Mouse (Mus musculus): ENCODE results near the gene Nub1. TPM values are rescaled to one million over a fixed set of nuclear protein-coding genes. Genes with fewer than 3 reads are reported as not detected.
A peak's percentile ranks its signal among the peaks of the same experiment; 100 is the strongest.

Gene Nub1
- polyA plus RNA-seq, 1 experiment = 37.7 TPM

GRCm38 (mm10) chr5:24687696-24688095 lies 2.4 kb downstream of the Nub1 start:
- peaks cover 44% of the 10 kb centered on the region for H3K36me3 ChIP-seq (replicated peaks; ENCODE audit: low read length)
- no peaks in the 10 kb centered on the region for H3K27me3 ChIP-seq (replicated peaks)
- H3K4me3 ChIP-seq (replicated peaks) = peak overlapping the region; percentile 85
- TF ChIP-seq GATA1 (IDR thresholded peaks at IDR 0.05; ENCODE audit: borderline replicate concordance, low read length) = no peak
- TF ChIP-seq FLI1 (IDR thresholded peaks at IDR 0.05; ENCODE audit: low read length) = no peak
- H3K4me1 ChIP-seq = peaks cover 34% of the 10 kb centered on the region
- no peaks in the 10 kb centered on the region for H3K9me3 ChIP-seq

DNA sequence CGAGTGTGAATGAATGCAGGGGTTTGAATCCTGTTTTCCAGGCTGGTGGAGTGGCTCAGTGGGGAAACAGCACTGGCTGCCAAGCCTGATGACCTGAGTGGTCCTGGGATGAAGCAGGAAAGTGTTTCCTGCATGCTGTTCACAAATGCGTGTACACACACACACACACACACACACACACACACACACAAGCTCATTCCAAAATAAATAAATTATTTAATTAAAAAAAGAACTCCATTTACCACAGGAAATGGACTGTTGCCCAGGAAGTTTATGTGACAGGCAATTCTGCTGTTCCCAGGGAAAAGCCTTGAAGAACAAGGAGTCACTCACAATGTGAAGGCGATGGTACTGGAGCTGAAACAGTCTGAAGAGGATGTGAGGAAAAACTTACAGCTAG lies 11.4 kb downstream of the Nub1 start:
- Histone ChIP-seq H3K36me3 (replicated peaks; ENCODE audit: low read length) (peaks cover 99% of the 10 kb centered on the region), H3K27me3 (replicated peaks) (no peaks in the 10 kb centered on the region), H3K4me3 (replicated peaks) (no peak overlapping the region), H3K9me3 (no peaks in the 10 kb centered on the region), H3K4me1 (peaks cover 50% of the 10 kb centered on the region)
- TF ChIP-seq GATA1 (IDR thresholded peaks at IDR 0.05; ENCODE audit: borderline replicate concordance, low read length) (no peak), FLI1 (IDR thresholded peaks at IDR 0.05; ENCODE audit: low read length) (no peak)

- Histone ChIP-seq H3K27me3 (replicated peaks) (no peaks in the 10 kb centered on the region), H3K9me3 (no peaks in the 10 kb centered on the region), H3K4me3 (replicated peaks) (no peak overlapping the region), H3K36me3 (replicated peaks; ENCODE audit: low read length) (peaks cover 99% of the 10 kb centered on the region), H3K4me1 (peaks cover 39% of the 10 kb centered on the region)
- no peak for TF ChIP-seq FLI1 (IDR thresholded peaks at IDR 0.05; ENCODE audit: low read length)
- no peak for TF ChIP-seq GATA1 (IDR thresholded peaks at IDR 0.05; ENCODE audit: borderline replicate concordance, low read length)
Observed at GRCm38 (mm10) chr5:24701271-24701670, 15.9 kb downstream of the Nub1 start.

DNA sequence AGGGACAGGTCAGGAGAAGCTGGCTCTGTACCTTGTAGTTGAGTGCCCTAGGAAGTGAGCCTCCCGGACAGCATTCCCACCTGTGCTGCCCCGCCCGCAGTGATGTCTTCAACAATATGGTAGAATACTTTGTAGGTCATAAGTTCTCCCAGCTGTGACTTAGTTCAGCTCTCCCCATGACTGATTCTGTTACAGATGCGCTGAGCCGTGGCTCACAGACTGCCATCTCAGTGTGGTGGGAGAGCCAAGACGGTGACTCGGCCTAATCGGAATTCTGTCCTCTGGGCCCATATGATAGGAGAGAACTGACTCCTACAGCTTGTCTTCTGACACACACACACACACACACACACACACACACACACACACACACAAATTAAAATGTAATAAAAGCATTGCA lies 19.3 kb downstream of the Nub1 start:
- H3K9me3 ChIP-seq = no peaks in the 10 kb centered on the region
- peaks cover 15% of the 10 kb centered on the region for H3K4me1 ChIP-seq
- H3K4me3 ChIP-seq (replicated peaks) = peak overlapping the region; percentile 42
- no peak for TF ChIP-seq FLI1 (IDR thresholded peaks at IDR 0.05; ENCODE audit: low read length)
- no peak for TF ChIP-seq GATA1 (IDR thresholded peaks at IDR 0.05; ENCODE audit: borderline replicate concordance, low read length)
- H3K36me3 ChIP-seq (replicated peaks; ENCODE audit: low read length) = peaks cover 99% of the 10 kb centered on the region
- H3K27me3 ChIP-seq (replicated peaks) = no peaks in the 10 kb centered on the region

DNA sequence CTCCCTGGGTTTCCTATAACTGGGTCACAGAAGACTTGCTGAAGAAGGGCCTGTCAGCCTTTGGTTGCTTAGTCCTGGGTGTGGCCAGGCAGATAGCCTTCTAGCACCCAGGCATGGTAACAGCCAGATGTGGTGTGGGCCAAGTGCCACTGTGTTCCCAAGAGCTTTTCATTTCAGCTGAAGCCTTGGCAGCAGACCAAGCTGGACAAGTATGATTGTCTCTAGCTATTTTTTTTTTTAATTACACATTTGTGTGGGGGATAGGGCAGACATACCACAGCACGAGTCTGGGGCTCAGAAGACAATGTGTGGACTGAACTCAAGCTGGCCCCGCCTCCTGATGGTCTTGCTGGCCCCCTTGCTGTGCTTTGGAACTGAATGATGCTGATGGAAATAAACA lies 24.6 kb downstream of the Nub1 start:
- H3K4me3 ChIP-seq (replicated peaks) = no peak overlapping the region
- H3K27me3 ChIP-seq (replicated peaks) = peaks cover 22% of the 10 kb centered on the region
- TF ChIP-seq FLI1 (IDR thresholded peaks at IDR 0.05; ENCODE audit: low read length) (no peak), GATA1 (IDR thresholded peaks at IDR 0.05; ENCODE audit: borderline replicate concordance, low read length) (no peak)
- H3K9me3 ChIP-seq = peaks cover 13% of the 10 kb centered on the region; the same call in 1 of the 2 replicates
- peaks cover 27% of the 10 kb centered on the region for H3K4me1 ChIP-seq
- peaks cover 77% of the 10 kb centered on the region for H3K36me3 ChIP-seq (replicated peaks; ENCODE audit: low read length)

DNA sequence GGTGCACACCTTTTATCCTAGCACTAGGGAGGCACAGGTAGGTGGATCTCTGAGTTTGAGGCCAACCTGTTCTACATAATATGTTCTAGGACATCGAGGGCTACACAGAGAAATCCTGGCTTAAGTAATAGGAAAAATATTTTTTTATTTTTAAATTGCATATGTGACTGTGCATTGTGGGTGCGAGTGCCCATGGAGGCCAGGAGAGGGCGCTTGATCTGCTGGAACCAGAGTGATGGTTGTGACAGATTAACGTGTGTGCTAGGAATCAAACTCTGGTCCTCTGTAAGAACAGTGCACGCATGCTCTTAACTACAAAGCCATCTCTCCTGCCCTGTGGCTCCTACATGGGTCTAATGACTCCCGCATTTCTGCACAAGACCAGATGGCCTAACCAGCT lies 26.3 kb downstream of the Nub1 start:
- Histone ChIP-seq H3K27me3 (replicated peaks) (peaks cover 35% of the 10 kb centered on the region), H3K4me3 (replicated peaks) (no peak overlapping the region), H3K4me1 (peaks cover 22% of the 10 kb centered on the region), H3K9me3 (peaks cover 13% of the 10 kb centered on the region; the same call in 1 of the 2 replicates), H3K36me3 (replicated peaks; ENCODE audit: low read length) (peaks cover 61% of the 10 kb centered on the region)
- TF ChIP-seq FLI1 (IDR thresholded peaks at IDR 0.05; ENCODE audit: low read length) (no peak), GATA1 (IDR thresholded peaks at IDR 0.05; ENCODE audit: borderline replicate concordance, low read length) (no peak)

DNA sequence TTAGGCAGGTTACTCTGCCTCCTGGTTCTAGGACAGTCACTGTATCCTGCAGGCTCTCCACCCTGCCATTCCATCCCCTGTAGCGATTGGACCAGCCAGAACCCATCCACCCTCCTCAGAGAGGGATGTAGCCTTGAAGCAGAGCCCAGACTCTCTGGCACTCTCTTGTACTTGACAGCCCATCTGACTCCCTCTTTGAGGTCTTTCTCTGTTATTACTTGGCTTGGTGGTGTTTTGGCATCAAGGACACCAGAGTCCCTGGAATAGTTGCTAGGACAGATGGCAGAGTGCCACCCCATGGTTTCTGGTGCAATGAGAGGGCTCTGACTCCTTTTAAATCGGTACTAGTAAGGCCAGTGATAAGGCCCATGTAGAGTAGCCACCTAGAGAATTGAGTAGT lies 27.9 kb downstream of the Nub1 start:
- peaks cover 27% of the 10 kb centered on the region for H3K4me1 ChIP-seq
- peaks cover 13% of the 10 kb centered on the region; the same call in 1 of the 2 replicates for H3K9me3 ChIP-seq
- TF ChIP-seq GATA1 (IDR thresholded peaks at IDR 0.05; ENCODE audit: borderline replicate concordance, low read length) (no peak), FLI1 (IDR thresholded peaks at IDR 0.05; ENCODE audit: low read length) (no peak)
- peaks cover 48% of the 10 kb centered on the region for H3K27me3 ChIP-seq (replicated peaks)
- no peak overlapping the region for H3K4me3 ChIP-seq (replicated peaks)
- peaks cover 45% of the 10 kb centered on the region for H3K36me3 ChIP-seq (replicated peaks; ENCODE audit: low read length)

DNA sequence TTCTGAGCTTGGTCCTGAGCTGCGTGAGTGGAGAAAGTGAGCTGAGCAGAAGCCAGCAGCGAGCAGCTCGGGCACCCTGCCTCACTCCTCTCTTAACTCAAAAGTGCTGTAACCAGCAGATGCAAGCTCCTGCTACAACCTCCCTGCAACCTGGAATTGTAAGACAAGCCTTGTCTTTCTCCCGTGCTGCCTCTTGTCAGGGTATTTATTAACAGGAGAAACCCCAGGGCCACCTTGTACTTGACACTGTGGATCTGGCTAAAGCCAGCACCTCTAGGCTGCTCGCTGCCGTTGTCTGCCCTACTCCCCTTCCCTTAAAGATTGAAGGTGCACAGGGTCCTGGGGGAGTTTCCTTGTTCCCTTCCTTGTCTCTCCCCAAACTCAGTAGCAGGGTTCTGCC lies 28.7 kb downstream of the Nub1 start:
- TF ChIP-seq FLI1 (IDR thresholded peaks at IDR 0.05; ENCODE audit: low read length) = no peak
- no peak for TF ChIP-seq GATA1 (IDR thresholded peaks at IDR 0.05; ENCODE audit: borderline replicate concordance, low read length)
- Histone ChIP-seq H3K4me3 (replicated peaks) (no peak overlapping the region), H3K27me3 (replicated peaks) (peaks cover 56% of the 10 kb centered on the region), H3K36me3 (replicated peaks; ENCODE audit: low read length) (peaks cover 37% of the 10 kb centered on the region), H3K4me1 (peaks cover 30% of the 10 kb centered on the region), H3K9me3 (peaks cover 13% of the 10 kb centered on the region; the same call in 1 of the 2 replicates)

GRCm38 (mm10) chr5:24718076-24718475 lies 32.7 kb downstream of the Nub1 start:
- TF ChIP-seq FLI1 (IDR thresholded peaks at IDR 0.05; ENCODE audit: low read length) (no peak), GATA1 (IDR thresholded peaks at IDR 0.05; ENCODE audit: borderline replicate concordance, low read length) (no peak)
- peaks cover 67% of the 10 kb centered on the region for H3K27me3 ChIP-seq (replicated peaks)
- peaks cover 10% of the 10 kb centered on the region; the same call in 1 of the 2 replicates for H3K9me3 ChIP-seq
- peaks cover 47% of the 10 kb centered on the region for H3K4me1 ChIP-seq
- H3K4me3 ChIP-seq (replicated peaks) = no peak overlapping the region
- no peaks in the 10 kb centered on the region for H3K36me3 ChIP-seq (replicated peaks; ENCODE audit: low read length)

DNA sequence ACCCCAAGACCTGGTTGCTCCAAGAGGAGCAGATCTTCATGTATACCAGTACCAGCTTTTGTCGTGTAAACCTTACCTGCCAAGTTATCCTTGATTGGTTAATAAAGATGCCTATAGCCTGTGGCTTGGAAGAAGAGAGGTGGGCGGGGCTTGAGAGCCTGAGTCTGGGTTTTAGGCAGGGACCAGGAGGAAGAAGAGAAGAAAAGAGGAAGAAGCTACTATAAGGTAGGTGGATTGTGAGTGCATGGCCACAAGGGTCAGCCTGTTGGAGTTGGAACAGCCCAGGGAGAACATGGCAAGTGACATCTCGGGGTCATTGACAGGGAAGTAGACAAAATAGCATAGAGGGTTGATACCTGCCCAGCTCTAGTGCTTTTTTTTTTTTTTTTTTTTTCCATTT lies 34.5 kb downstream of the Nub1 start:
- H3K9me3 ChIP-seq = peaks cover 10% of the 10 kb centered on the region; the same call in 1 of the 2 replicates
- TF ChIP-seq GATA1 (IDR thresholded peaks at IDR 0.05; ENCODE audit: borderline replicate concordance, low read length) = no peak
- no peak for TF ChIP-seq FLI1 (IDR thresholded peaks at IDR 0.05; ENCODE audit: low read length)
- peaks cover 63% of the 10 kb centered on the region for H3K27me3 ChIP-seq (replicated peaks)
- H3K4me1 ChIP-seq = peaks cover 48% of the 10 kb centered on the region
- H3K4me3 ChIP-seq (replicated peaks) = no peak overlapping the region
- no peaks in the 10 kb centered on the region for H3K36me3 ChIP-seq (replicated peaks; ENCODE audit: low read length)

Data from megakaryocyte, embryonic 14.5 days (primary cell).